Mouse (Mus musculus): ENCODE results near the gene Utp20. TPM values are rescaled to one million over a fixed set of nuclear protein-coding genes. Genes with fewer than 3 reads are reported as not detected.
"Not testable (repeated sequence)": the region's sequence is repeated elsewhere in the genome, so short reads cannot be mapped to it uniquely, and the experiment has no call there.

Utp20 gene
- polyA plus RNA-seq, 1 experiment = 4.8 TPM

DNA sequence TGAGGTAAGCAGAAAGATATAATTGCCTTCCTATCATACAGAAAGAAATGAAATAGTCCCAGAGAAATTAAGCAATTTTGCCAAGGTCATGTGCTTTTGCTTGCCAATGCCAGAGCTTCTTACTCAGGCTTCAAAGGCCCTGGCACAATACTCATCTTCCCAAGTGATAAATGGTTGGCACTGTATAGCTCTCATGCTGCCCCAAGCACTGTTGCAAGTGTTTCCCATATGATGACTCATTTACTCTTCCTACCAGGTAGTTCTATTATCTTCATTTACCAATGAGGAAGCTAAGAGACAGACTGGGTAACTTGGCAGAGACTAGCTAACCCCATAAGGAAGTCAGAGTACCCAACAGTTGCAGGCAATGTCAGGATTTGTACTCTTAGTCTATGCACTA lies 1.8 kb upstream of the Utp20 start:
- DNase-seq = no peak
- no peak for TF ChIP-seq CTCF (IDR thresholded peaks at IDR 0.05; ENCODE audit: insufficient read depth, low read length)
- no peak for TF ChIP-seq POLR2A (IDR thresholded peaks at IDR 0.05; ENCODE audit: borderline replicate concordance, extremely low read depth, low read depth, low read length)
- Histone ChIP-seq H3K4me3 (replicated peaks; ENCODE audit: extremely low read depth, low read depth, low read length) (no peak overlapping the region), H3K4me1 (ENCODE audit: control insufficient read depth, insufficient read depth, low read length) (peaks cover 8% of the 10 kb centered on the region)

DNA sequence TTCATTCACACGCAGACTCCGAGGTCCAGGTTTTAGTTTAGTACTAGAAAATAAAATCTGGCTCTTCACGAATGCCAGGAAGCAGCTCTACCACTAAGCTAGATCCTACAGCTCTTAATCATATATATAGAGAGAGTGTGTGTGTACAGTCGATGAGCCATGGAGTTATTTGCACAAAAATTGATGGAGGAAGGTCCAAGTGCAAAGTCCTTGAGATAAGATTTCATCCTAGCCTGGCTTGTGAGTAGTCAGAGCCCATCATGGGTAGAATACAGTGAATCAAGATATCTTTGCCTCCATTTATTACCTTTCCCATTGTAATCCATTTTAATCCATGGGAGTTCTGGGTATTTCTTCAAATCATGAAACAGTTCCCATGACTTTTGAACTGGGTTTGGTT lies 992 bp upstream of the Utp20 start:
- peaks cover 8% of the 10 kb centered on the region for H3K4me1 ChIP-seq (ENCODE audit: control insufficient read depth, insufficient read depth, low read length)
- 87% methylated on average over 4 of the region's 4 CpGs for WGBS
- TF ChIP-seq CTCF (IDR thresholded peaks at IDR 0.05; ENCODE audit: insufficient read depth, low read length) = no peak
- no peak for DNase-seq
- H3K4me3 ChIP-seq (replicated peaks; ENCODE audit: extremely low read depth, low read depth, low read length) = no peak overlapping the region

DNA sequence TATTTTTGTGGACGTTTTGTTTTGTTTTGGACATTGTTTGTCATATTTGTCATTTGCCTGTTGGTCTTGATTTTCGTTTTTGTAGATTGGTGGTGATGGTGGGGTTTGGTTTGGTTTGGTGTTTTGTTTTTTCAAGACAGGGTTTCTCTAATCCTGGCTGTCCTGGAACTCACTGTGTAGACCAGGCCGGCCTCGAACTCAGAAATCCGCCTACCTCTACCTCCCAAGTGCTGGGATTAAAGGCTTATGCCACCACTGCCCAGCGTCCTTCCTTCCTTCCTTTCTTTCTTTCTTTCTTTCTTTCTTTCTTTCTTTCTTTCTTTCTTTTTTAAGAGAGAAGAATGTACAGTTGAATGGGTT lies 323 bp upstream of the Utp20 start:
- WGBS = 2% methylated on average over 6 of the region's 6 CpGs
- not testable (repeated sequence) for H3K4me1 ChIP-seq (ENCODE audit: control insufficient read depth, insufficient read depth, low read length)
- DNase-seq = peak; percentile 3
- H3K4me3 ChIP-seq (replicated peaks; ENCODE audit: extremely low read depth, low read depth, low read length) = peak overlapping the region; percentile 91

DNA sequence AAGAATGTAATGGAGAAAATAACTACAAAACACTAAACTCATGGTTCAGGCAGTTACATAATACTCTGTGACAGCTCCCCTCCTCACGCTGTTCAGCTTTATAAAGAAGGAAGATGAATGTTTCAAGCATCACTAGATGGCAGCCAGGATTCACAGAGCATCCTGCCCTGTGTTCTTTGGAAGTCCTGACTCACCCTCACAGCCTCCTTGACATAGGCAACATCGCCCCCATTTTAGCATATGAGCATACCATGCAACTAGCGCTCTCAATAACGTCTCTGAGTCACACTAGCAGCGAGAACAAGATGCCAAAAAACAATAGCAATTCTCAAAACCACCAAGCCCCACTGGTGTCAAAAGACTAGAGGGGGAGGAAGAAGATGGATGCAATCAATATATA lies 9.3 kb downstream of the Utp20 start:
- TF ChIP-seq POLR2A (IDR thresholded peaks at IDR 0.05; ENCODE audit: borderline replicate concordance, extremely low read depth, low read depth, low read length) (no peak), CTCF (IDR thresholded peaks at IDR 0.05; ENCODE audit: insufficient read depth, low read length) (no peak)
- DNase-seq = no peak
- Histone ChIP-seq H3K4me1 (ENCODE audit: control insufficient read depth, insufficient read depth, low read length) (no peaks in the 10 kb centered on the region), H3K4me3 (replicated peaks; ENCODE audit: extremely low read depth, low read depth, low read length) (no peak overlapping the region)
- WGBS = 91% methylated on average over 5 of the region's 5 CpGs

DNA sequence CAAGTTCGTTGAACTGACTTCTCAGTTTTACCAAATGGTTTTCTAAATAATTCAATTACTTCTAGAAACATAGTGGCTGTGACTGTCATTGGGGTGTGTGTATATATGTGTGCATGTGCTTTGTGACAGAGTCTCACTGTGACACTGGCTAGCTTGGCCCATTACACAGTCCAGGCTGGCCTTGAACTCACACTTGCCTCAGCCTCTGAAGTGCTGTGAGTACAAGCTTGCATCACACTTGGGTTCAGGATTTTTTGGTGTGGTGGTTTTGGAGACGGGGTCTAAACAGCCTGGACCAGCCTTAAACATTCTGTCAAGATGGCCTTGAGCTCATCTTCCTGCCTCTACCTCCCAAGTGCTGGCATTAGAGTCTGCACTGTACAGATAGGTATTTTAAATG lies 11.3 kb downstream of the Utp20 start:
- TF ChIP-seq CTCF (IDR thresholded peaks at IDR 0.05; ENCODE audit: insufficient read depth, low read length) (no peak), POLR2A (IDR thresholded peaks at IDR 0.05; ENCODE audit: borderline replicate concordance, extremely low read depth, low read depth, low read length) (no peak)
- 94% methylated on average over 2 of the region's 2 CpGs for WGBS
- no peak for DNase-seq
- Histone ChIP-seq H3K4me3 (replicated peaks; ENCODE audit: extremely low read depth, low read depth, low read length) (no peak overlapping the region), H3K4me1 (ENCODE audit: control insufficient read depth, insufficient read depth, low read length) (no peaks in the 10 kb centered on the region)

DNA sequence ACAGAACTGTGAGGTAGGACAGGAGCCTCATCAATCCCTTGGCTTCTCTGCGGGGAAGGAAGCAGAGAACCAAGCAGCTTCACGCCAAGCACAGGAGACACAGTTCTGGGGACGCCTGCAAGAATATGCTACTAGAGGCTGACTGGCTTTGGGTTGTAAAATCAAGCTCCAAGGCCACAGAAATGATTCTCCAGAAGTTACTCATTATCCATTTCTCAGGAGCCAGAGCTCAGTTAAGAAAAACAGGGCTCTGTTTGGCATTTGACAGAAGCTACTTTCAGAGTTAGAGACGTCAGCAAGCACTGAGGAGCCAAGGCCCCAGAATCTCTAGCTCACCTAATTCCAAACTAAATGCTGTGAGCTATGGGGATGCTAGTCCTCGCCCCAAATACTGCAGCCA lies 14.9 kb downstream of the Utp20 start:
- no peaks in the 10 kb centered on the region for H3K4me1 ChIP-seq (ENCODE audit: control insufficient read depth, insufficient read depth, low read length)
- H3K4me3 ChIP-seq (replicated peaks; ENCODE audit: extremely low read depth, low read depth, low read length) = no peak overlapping the region
- WGBS = 93% methylated on average over 5 of the region's 5 CpGs
- no peak for DNase-seq
- no peak for TF ChIP-seq CTCF (IDR thresholded peaks at IDR 0.05; ENCODE audit: insufficient read depth, low read length)
- TF ChIP-seq POLR2A (IDR thresholded peaks at IDR 0.05; ENCODE audit: borderline replicate concordance, extremely low read depth, low read depth, low read length) = no peak

DNA sequence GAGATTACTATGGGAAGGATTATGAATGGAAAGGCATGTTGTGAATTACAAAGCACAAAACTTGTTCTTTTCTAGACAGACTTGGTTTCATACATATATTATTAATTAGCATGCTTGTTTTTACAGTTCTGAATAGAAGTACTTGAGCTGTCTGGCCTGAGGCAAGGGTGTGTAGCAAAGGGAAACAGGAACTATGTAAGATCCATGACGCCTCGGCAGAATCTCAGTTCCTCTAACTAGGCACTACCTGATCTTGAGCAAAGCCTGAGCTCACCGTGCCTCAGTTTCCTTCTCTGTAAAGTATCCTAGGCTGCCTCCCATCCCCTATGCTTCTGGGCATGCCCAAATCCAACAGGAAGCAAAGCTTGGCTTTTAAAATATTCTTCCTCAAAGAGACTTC lies 24.4 kb downstream of the Utp20 start:
- no peak for DNase-seq
- Histone ChIP-seq H3K4me3 (replicated peaks; ENCODE audit: extremely low read depth, low read depth, low read length) (no peak overlapping the region), H3K4me1 (ENCODE audit: control insufficient read depth, insufficient read depth, low read length) (no peaks in the 10 kb centered on the region)
- TF ChIP-seq CTCF (IDR thresholded peaks at IDR 0.05; ENCODE audit: insufficient read depth, low read length) = no peak
- no peak for TF ChIP-seq POLR2A (IDR thresholded peaks at IDR 0.05; ENCODE audit: borderline replicate concordance, extremely low read depth, low read depth, low read length)
- WGBS = 69% methylated on average over 3 of the region's 3 CpGs

DNA sequence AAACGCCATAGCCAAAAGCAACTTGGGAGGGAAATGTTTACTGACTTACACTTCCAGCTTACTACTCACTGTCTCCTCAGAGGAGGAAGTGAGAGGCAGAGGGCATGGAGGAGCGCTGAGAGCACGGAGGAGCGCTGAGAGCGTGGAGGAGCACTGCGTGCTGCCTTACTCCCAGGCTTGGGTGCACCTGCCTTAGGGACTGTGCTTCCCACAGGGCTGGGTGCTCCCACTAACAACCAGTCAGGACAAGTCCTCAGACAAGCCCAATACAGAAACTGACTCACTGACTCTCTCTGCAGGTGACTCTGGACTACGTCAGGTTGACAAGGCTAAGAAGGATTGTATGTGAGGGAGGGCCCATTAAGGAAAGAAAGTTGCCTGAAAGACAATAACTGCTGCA lies 27.2 kb downstream of the Utp20 start:
- DNase-seq = no peak
- no peak for TF ChIP-seq CTCF (IDR thresholded peaks at IDR 0.05; ENCODE audit: insufficient read depth, low read length)
- no peak for TF ChIP-seq POLR2A (IDR thresholded peaks at IDR 0.05; ENCODE audit: borderline replicate concordance, extremely low read depth, low read depth, low read length)
- H3K4me1 ChIP-seq (ENCODE audit: control insufficient read depth, insufficient read depth, low read length) = no peaks in the 10 kb centered on the region
- WGBS = 87% methylated on average over 7 of the region's 7 CpGs
- H3K4me3 ChIP-seq (replicated peaks; ENCODE audit: extremely low read depth, low read depth, low read length) = no peak overlapping the region

DNA sequence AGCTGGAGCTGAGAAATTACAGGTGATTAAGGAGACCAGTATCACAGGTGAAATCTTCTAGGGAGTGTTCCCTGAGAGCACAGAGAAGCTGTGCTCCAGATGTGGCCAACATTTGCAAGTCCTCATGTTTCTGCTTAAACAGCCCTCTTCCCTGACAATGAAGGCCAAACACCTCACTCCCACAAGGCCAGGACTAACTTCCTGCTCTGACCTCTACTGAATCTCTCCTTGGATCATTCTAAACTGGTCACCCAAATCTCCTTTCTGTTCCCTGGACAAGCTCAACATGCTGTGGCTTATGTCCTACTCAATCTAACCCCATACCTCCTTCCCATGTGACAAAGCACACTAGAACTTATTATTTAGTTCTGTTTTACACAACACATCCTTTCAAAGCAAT lies 29.2 kb downstream of the Utp20 start:
- H3K4me3 ChIP-seq (replicated peaks; ENCODE audit: extremely low read depth, low read depth, low read length) = no peak overlapping the region
- no peaks in the 10 kb centered on the region; the same call in 1 of the 2 replicates for H3K4me1 ChIP-seq (ENCODE audit: control insufficient read depth, insufficient read depth, low read length)
- no peak for TF ChIP-seq POLR2A (IDR thresholded peaks at IDR 0.05; ENCODE audit: borderline replicate concordance, extremely low read depth, low read depth, low read length)
- TF ChIP-seq CTCF (IDR thresholded peaks at IDR 0.05; ENCODE audit: insufficient read depth, low read length) = no peak
- no peak for DNase-seq

DNA sequence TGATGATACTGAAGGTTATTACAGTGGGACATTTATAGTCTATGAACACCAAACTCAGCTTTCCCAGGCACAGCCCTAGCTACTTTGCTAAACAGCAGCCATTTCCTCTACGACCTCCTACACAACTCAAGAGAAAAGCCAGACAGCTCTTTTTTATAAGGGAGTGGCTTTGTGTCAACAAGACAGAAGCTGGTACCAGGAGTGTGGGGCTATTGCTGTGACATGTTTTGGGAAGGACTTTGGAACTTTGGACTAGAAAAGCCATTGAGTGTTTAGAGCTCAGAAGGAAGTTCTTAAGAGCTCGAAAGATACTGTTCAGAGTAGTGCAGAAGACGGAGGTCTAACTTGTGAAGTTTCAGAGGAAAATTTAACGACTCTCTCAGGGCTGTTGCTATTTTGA lies 29.7 kb downstream of the Utp20 start:
- WGBS = 81% methylated on average over 4 of the region's 4 CpGs
- Histone ChIP-seq H3K4me1 (ENCODE audit: control insufficient read depth, insufficient read depth, low read length) (no peaks in the 10 kb centered on the region; the same call in 1 of the 2 replicates), H3K4me3 (replicated peaks; ENCODE audit: extremely low read depth, low read depth, low read length) (no peak overlapping the region)
- no peak for TF ChIP-seq CTCF (IDR thresholded peaks at IDR 0.05; ENCODE audit: insufficient read depth, low read length)
- no peak for TF ChIP-seq POLR2A (IDR thresholded peaks at IDR 0.05; ENCODE audit: borderline replicate concordance, extremely low read depth, low read depth, low read length)
- DNase-seq = no peak

DNA sequence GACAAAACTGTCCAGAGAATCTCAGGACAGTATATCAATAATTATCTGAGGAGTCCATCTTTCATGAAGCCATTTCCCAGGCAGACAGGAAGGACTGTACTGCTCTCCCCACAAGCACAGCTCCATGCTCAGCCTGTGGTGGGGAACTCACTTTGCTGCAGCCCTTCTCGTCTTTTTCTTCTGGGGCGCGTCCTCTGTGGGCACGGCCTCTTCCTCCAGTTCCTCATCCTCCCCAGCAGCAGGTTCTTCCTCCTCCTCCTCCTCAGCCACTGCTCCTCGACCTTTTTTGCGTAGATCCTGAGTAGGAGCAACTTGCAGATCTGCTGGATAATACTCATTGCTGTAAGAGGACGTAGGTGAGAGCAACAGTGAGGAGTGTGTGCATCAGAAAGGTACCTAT lies 31.4 kb downstream of the Utp20 start:
- H3K4me3 ChIP-seq (replicated peaks; ENCODE audit: extremely low read depth, low read depth, low read length) = no peak overlapping the region
- no peak for TF ChIP-seq POLR2A (IDR thresholded peaks at IDR 0.05; ENCODE audit: borderline replicate concordance, extremely low read depth, low read depth, low read length)
- TF ChIP-seq CTCF (IDR thresholded peaks at IDR 0.05; ENCODE audit: insufficient read depth, low read length) = no peak
- WGBS = 80% methylated on average over 7 of the region's 7 CpGs
- no peaks in the 10 kb centered on the region; the same call in 1 of the 2 replicates for H3K4me1 ChIP-seq (ENCODE audit: control insufficient read depth, insufficient read depth, low read length)
- no peak for DNase-seq

Measured in lung, adult 2 months (tissue).